Comparison of ENCODE assay signal across 19 mouse cellular contexts in the genomic region with DNA sequence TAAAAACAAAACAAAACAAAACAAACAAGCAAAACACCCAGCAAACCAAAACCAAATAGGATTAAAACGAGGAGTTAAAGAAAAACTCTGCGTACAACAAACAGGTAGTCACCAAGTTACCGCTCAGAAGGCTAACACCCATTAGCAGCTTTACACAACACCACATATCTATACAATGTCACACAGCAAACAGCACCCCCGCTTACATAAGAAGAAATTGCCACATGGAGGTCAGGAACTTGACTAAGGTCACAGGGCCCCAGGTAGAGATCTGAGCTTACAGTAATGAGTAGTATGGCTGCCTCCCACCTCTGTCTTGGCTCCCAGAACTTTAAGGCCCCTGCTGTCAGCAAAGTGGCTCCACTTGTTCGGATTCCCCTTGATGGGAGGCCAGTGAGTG. TPM values are rescaled to one million over a fixed set of nuclear protein-coding genes. Genes with fewer than 3 reads are reported as not detected.
DNase-seq lines count a peak whose midpoint lies in the region; ATAC-seq lines count a peak whose summit lies in the region.
"Had no signal": no experiment of that assay in that cellular context is flagged by ENCODE, and none has a peak within 500 bp of the region (broad histone marks: within the 10 kb centered on the region; RNA-seq: fewer than 3 reads in every experiment).

No protein-coding gene starts in this region.

- no peak for DNase-seq in heart, postnatal 10 days
- no peak for DNase-seq in kidney, postnatal 4 days
- no peak for DNase-seq in forebrain, embryonic 10.5 days (ENCODE audit: extremely low spot score, low spot score)
- DNase-seq in right cerebral cortex, adult 18-20 months = no peak
- DNase-seq: adrenal gland, adult 8-10 months; cerebellum, adult 11 months; cerebellum, postnatal 25 days; kidney, adult 9 months; layer of hippocampus, adult 9-11 months; lung, postnatal 10 days; thymus, postnatal 25 days had no signal

- 76% methylated on average over 5 of the region's 5 CpGs for WGBS in heart, embryonic 11.5 days (ENCODE audit: insufficient replicate concordance)
- 78% methylated on average over 5 of the region's 5 CpGs for WGBS in kidney, embryonic 16.5 days
- WGBS in liver, embryonic 16.5 days (ENCODE audit: insufficient replicate concordance) = 67% methylated on average over 5 of the region's 5 CpGs
- WGBS in forebrain, embryonic 10.5 days = 93% methylated on average over 5 of the region's 5 CpGs

- H3K4me1 ChIP-seq in heart, embryonic 11.5 days (ENCODE audit: control insufficient read depth, insufficient read depth, low read length) = peaks cover 39% of the 10 kb centered on the region
- H3K4me1 ChIP-seq in kidney, embryonic 16.5 days (ENCODE audit: insufficient read depth, low read length) = peaks cover 48% of the 10 kb centered on the region
- H3K4me1 ChIP-seq in brown adipose tissue, adult 24 weeks (ENCODE audit: control insufficient read depth, insufficient read depth, insufficient read length, low read length) = peaks cover 8% of the 10 kb centered on the region
- H3K4me1 ChIP-seq in liver, embryonic 16.5 days (ENCODE audit: control insufficient read depth, low read depth, low read length) = peaks cover 6% of the 10 kb centered on the region
- H3K4me1 ChIP-seq in forebrain, embryonic 10.5 days = peaks cover 24% of the 10 kb centered on the region

- H3K4me3 ChIP-seq in heart, embryonic 11.5 days (ENCODE audit: low read depth, low read length) = no peak overlapping the region
- H3K4me3 ChIP-seq in kidney, embryonic 16.5 days (ENCODE audit: low read length) = no peak overlapping the region
- H3K4me3 ChIP-seq in brown adipose tissue, adult 24 weeks (ENCODE audit: insufficient read depth, low read depth, low read length) = no peak overlapping the region
- no peak overlapping the region for H3K4me3 ChIP-seq in liver, embryonic 16.5 days (ENCODE audit: low read depth, low read length)
- no peak overlapping the region for H3K4me3 ChIP-seq in forebrain, embryonic 10.5 days
- H3K4me3 ChIP-seq: limb, embryonic 12.5 days had no signal

- intact Hi-C loops in heart, postnatal 10 days (cut with DNase I) = no loop called here

- no peaks in the 10 kb centered on the region for H3K9me3 ChIP-seq in heart, embryonic 11.5 days (replicated peaks; ENCODE audit: control insufficient read depth, low read length)
- H3K9me3 ChIP-seq in kidney, embryonic 16.5 days (ENCODE audit: low read length) = no peaks in the 10 kb centered on the region
- H3K9me3 ChIP-seq in liver, embryonic 16.5 days (replicated peaks; ENCODE audit: control insufficient read depth, low read length) = no peaks in the 10 kb centered on the region
- H3K9me3 ChIP-seq in forebrain, embryonic 10.5 days = no peaks in the 10 kb centered on the region
- H3K9me3 ChIP-seq: limb, embryonic 12.5 days had no signal

- no peak overlapping the region for H3K9ac ChIP-seq in heart, embryonic 11.5 days (ENCODE audit: low read depth, low read length)
- H3K9ac ChIP-seq in kidney, embryonic 16.5 days (replicated peaks; ENCODE audit: low read length) = no peak overlapping the region
- H3K9ac ChIP-seq in liver, embryonic 16.5 days (ENCODE audit: low read depth, low read length) = no peak overlapping the region
- H3K9ac ChIP-seq: limb, embryonic 12.5 days had no signal

- H3K36me3 ChIP-seq in heart, embryonic 11.5 days (ENCODE audit: control insufficient read depth, insufficient read depth, low read length) = no peaks in the 10 kb centered on the region
- no peaks in the 10 kb centered on the region for H3K36me3 ChIP-seq in kidney, embryonic 16.5 days (ENCODE audit: insufficient read depth, low read length)
- H3K36me3 ChIP-seq in liver, embryonic 16.5 days (ENCODE audit: control insufficient read depth, insufficient read depth) = no peaks in the 10 kb centered on the region; the same call in 1 of the 2 replicates
- no peaks in the 10 kb centered on the region for H3K36me3 ChIP-seq in forebrain, embryonic 10.5 days (replicated peaks)

- ATAC-seq in heart, embryonic 11.5 days (replicated peaks; ENCODE audit: insufficient number of reproducible peaks, low FRiP score, low TSS enrichment) = no peak
- no peak for ATAC-seq in kidney, embryonic 16.5 days (ENCODE audit: low FRiP score, low TSS enrichment)
- ATAC-seq in liver, embryonic 16.5 days (ENCODE audit: low read depth) = peak; percentile 86
- ATAC-seq: forebrain, embryonic 14.5 days had no signal

- no peaks in the 10 kb centered on the region for H3K27me3 ChIP-seq in heart, embryonic 11.5 days (ENCODE audit: control insufficient read depth, insufficient read depth, low read length)
- H3K27me3 ChIP-seq in kidney, embryonic 16.5 days (ENCODE audit: insufficient read depth, low read length) = no peaks in the 10 kb centered on the region
- H3K27me3 ChIP-seq in liver, embryonic 16.5 days (ENCODE audit: control insufficient read depth, insufficient read depth, low read depth, low read length) = no peaks in the 10 kb centered on the region
- no peaks in the 10 kb centered on the region for H3K27me3 ChIP-seq in forebrain, embryonic 10.5 days (ENCODE audit: poor library complexity, severe bottlenecking)

- no peak overlapping the region; the same call in 1 of the 2 replicates for H3K4me2 ChIP-seq in heart, embryonic 11.5 days
- 0 out of 2 replicates have a peak overlapping the region, but pooled peaks have one; percentile 3 for H3K4me2 ChIP-seq in kidney, embryonic 16.5 days (replicated peaks; ENCODE audit: low read depth, low read length)
- no peak overlapping the region for H3K4me2 ChIP-seq in liver, embryonic 16.5 days (ENCODE audit: low read depth, low read length)
- H3K4me2 ChIP-seq: limb, embryonic 12.5 days had no signal

- H3K27ac ChIP-seq in heart, embryonic 11.5 days (ENCODE audit: low read depth, low read length) = peak overlapping the region; percentile 52; the same call in 1 of the 2 replicates
- H3K27ac ChIP-seq in kidney, embryonic 16.5 days (ENCODE audit: low read length) = peak overlapping the region; percentile 90
- H3K27ac ChIP-seq in brown adipose tissue, adult 24 weeks (replicated peaks; ENCODE audit: low read depth, low read length) = peak overlapping the region; percentile 23
- no peak overlapping the region for H3K27ac ChIP-seq in liver, embryonic 16.5 days (ENCODE audit: low read length)
- no peak overlapping the region for H3K27ac ChIP-seq in forebrain, embryonic 10.5 days
- H3K27ac ChIP-seq: limb, embryonic 12.5 days had no signal

RNA-seq across cellular contexts. Expression of gene Wnt11, which starts 59.4 kb away (rescaled TPM):
- polyA plus RNA-seq in heart, embryonic 11.5 days (2014; fragmentation: Nextera tagmentation; extraction: Ambion mirVana) = 24.5 and 24.7 TPM in 2 replicates
- 1 to 10 TPM; 2.5 to 2.6 TPM for total RNA-seq in heart, postnatal 10 days (2021)
- polyA plus RNA-seq in kidney, embryonic 16.5 days (2015; fragmentation: Nextera tagmentation; extraction: Ambion mirVana) = 32.4 and 33.3 TPM in 2 replicates
- polyA plus RNA-seq in brown adipose tissue, adult 24 weeks (2012; ENCODE audit: insufficient read depth, insufficient read length, missing spikeins) = 2.5 and 5.5 TPM in 2 replicates
- 0.20 and 0.25 TPM in 2 replicates for polyA plus RNA-seq in liver, embryonic 16.5 days (2015; fragmentation: Nextera tagmentation; extraction: Ambion mirVana)
- 0.17 and 0.32 TPM in 2 replicates for polyA plus RNA-seq in forebrain, embryonic 10.5 days (2016; fragmentation: Nextera tagmentation; extraction: Ambion mirVana)
- total RNA-seq: hematopoietic stem cell, adult 5-6 weeks; megakaryocyte-erythroid progenitor cell, adult 5-6 weeks had no signal

Comparison
In these comparisons a context has a peak if more than half of its experiments do, and no peak if none do; other contexts are left out.
1. H3K27ac ChIP-seq: peak in heart, embryonic 11.5 days (single experiment), kidney, embryonic 16.5 days (single experiment) and brown adipose tissue, adult 24 weeks (single experiment); none in liver, embryonic 16.5 days (single experiment) and forebrain, embryonic 10.5 days (single experiment).